In genomic region chrX:164280918-164281647, GRCm38 (mm10) we compare ENCODE assay signal across 30 mouse cellular contexts. TPM values are rescaled to one million over a fixed set of nuclear protein-coding genes. Genes with fewer than 3 reads are reported as not detected.
DNase-seq lines count a peak whose midpoint lies in the region; ATAC-seq and TF ChIP-seq lines count a peak whose summit lies in the region.
"Had no signal": no experiment of that assay in that cellular context is flagged by ENCODE, and none has a peak within 500 bp of the region (broad histone marks: within the 10 kb centered on the region; RNA-seq: fewer than 3 reads in every experiment).

No protein-coding gene starts in this region.

- H3K4me3 ChIP-seq in lung, embryonic 16.5 days (ENCODE audit: low read length): no peak overlapping the region
- H3K4me3 ChIP-seq in liver, embryonic 12.5 days: no peak overlapping the region
- no peak overlapping the region for H3K4me3 ChIP-seq in liver, postnatal 0 days (ENCODE audit: low read depth, low read length)
- no peak overlapping the region for H3K4me3 ChIP-seq in midbrain, embryonic 15.5 days
- H3K4me3 ChIP-seq in kidney, adult 2 months (ENCODE audit: insufficient read depth, low read depth, low read length): no peak overlapping the region
- no peak overlapping the region for H3K4me3 ChIP-seq in hindbrain, embryonic 13.5 days
- H3K4me3 ChIP-seq: embryonic facial prominence, embryonic 10.5 days; embryonic facial prominence, embryonic 15.5 days; forebrain, embryonic 13.5 days; hindbrain, embryonic 12.5 days; limb, embryonic 13.5 days; lung, embryonic 15.5 days; midbrain, embryonic 10.5 days had no signal

- no peak for TF ChIP-seq CTCF in liver, postnatal 0 days (IDR thresholded peaks at IDR 0.05; ENCODE audit: low read depth)
- TF ChIP-seq CTCF in kidney, adult 2 months (conservative IDR thresholded peaks at IDR 0.05; ENCODE audit: insufficient read depth, insufficient read length, low read depth, low read length): no peak

- no peaks in the 10 kb centered on the region for H3K9me3 ChIP-seq in lung, embryonic 16.5 days (ENCODE audit: control insufficient read depth, low read length)
- H3K9me3 ChIP-seq in liver, embryonic 12.5 days (replicated peaks): no peaks in the 10 kb centered on the region
- H3K9me3 ChIP-seq in liver, postnatal 0 days (ENCODE audit: low read length): no peaks in the 10 kb centered on the region
- H3K9me3 ChIP-seq in midbrain, embryonic 15.5 days: no peaks in the 10 kb centered on the region
- H3K9me3 ChIP-seq in hindbrain, embryonic 13.5 days: no peaks in the 10 kb centered on the region
- H3K9me3 ChIP-seq: embryonic facial prominence, embryonic 10.5 days; embryonic facial prominence, embryonic 15.5 days; forebrain, embryonic 13.5 days; hindbrain, embryonic 12.5 days; limb, embryonic 13.5 days; lung, embryonic 15.5 days; midbrain, embryonic 10.5 days had no signal

- ATAC-seq in lung, embryonic 16.5 days (ENCODE audit: low read depth): peak; percentile 28; the same call in 1 of the 2 replicates
- peak; percentile 58; the same call in 1 of the 2 replicates for ATAC-seq in liver, embryonic 12.5 days
- peak; percentile 95 for ATAC-seq in liver, postnatal 0 days
- no peak for ATAC-seq in midbrain, embryonic 15.5 days (replicated peaks)
- ATAC-seq in hindbrain, embryonic 13.5 days (ENCODE audit: low FRiP score): no peak
- ATAC-seq: forebrain, embryonic 13.5 days; midbrain, embryonic 16.5 days; Patski had no signal

- H3K4me1 ChIP-seq in lung, embryonic 16.5 days (replicated peaks; ENCODE audit: control insufficient read depth, insufficient read depth, low read length): no peaks in the 10 kb centered on the region
- no peaks in the 10 kb centered on the region for H3K4me1 ChIP-seq in liver, embryonic 12.5 days
- no peaks in the 10 kb centered on the region for H3K4me1 ChIP-seq in liver, postnatal 0 days (ENCODE audit: insufficient read depth)
- no peaks in the 10 kb centered on the region for H3K4me1 ChIP-seq in midbrain, embryonic 15.5 days
- no peaks in the 10 kb centered on the region for H3K4me1 ChIP-seq in kidney, adult 2 months (ENCODE audit: control insufficient read depth, insufficient read depth, low read length)
- H3K4me1 ChIP-seq in hindbrain, embryonic 13.5 days (replicated peaks): no peaks in the 10 kb centered on the region
- H3K4me1 ChIP-seq: embryonic facial prominence, embryonic 10.5 days; embryonic facial prominence, embryonic 15.5 days; forebrain, embryonic 13.5 days; hindbrain, embryonic 12.5 days; limb, embryonic 13.5 days; lung, embryonic 15.5 days; midbrain, embryonic 10.5 days had no signal

- H3K27me3 ChIP-seq in lung, embryonic 16.5 days (ENCODE audit: control insufficient read depth, insufficient read depth, low read depth, low read length): no peaks in the 10 kb centered on the region
- no peaks in the 10 kb centered on the region for H3K27me3 ChIP-seq in liver, embryonic 12.5 days (replicated peaks)
- H3K27me3 ChIP-seq in liver, postnatal 0 days (ENCODE audit: insufficient read depth, low read length): no peaks in the 10 kb centered on the region
- H3K27me3 ChIP-seq in midbrain, embryonic 15.5 days (replicated peaks): no peaks in the 10 kb centered on the region
- no peaks in the 10 kb centered on the region for H3K27me3 ChIP-seq in kidney, adult 2 months (replicated peaks; ENCODE audit: control insufficient read depth, insufficient read depth, low read length)
- H3K27me3 ChIP-seq in hindbrain, embryonic 13.5 days: no peaks in the 10 kb centered on the region
- H3K27me3 ChIP-seq: forebrain, embryonic 13.5 days; lung, embryonic 15.5 days had no signal

- H3K36me3 ChIP-seq in lung, embryonic 16.5 days (ENCODE audit: control insufficient read depth, insufficient read depth, low read length): no peaks in the 10 kb centered on the region
- no peaks in the 10 kb centered on the region for H3K36me3 ChIP-seq in liver, embryonic 12.5 days
- no peaks in the 10 kb centered on the region for H3K36me3 ChIP-seq in liver, postnatal 0 days (replicated peaks; ENCODE audit: insufficient read depth, low read length)
- H3K36me3 ChIP-seq in midbrain, embryonic 15.5 days (replicated peaks): no peaks in the 10 kb centered on the region
- H3K36me3 ChIP-seq in kidney, adult 2 months (ENCODE audit: control insufficient read depth, insufficient read depth, low read length): no peaks in the 10 kb centered on the region
- no peaks in the 10 kb centered on the region for H3K36me3 ChIP-seq in hindbrain, embryonic 13.5 days
- H3K36me3 ChIP-seq: embryonic facial prominence, embryonic 10.5 days; embryonic facial prominence, embryonic 15.5 days; hindbrain, embryonic 12.5 days; limb, embryonic 13.5 days; lung, embryonic 15.5 days; midbrain, embryonic 10.5 days had no signal

- H3K9ac ChIP-seq in lung, embryonic 16.5 days (ENCODE audit: low read length): no peak overlapping the region
- H3K9ac ChIP-seq in liver, embryonic 12.5 days: no peak overlapping the region
- H3K9ac ChIP-seq in liver, postnatal 0 days (replicated peaks): no peak overlapping the region
- H3K9ac ChIP-seq in midbrain, embryonic 15.5 days: no peak overlapping the region
- no peak overlapping the region for H3K9ac ChIP-seq in hindbrain, embryonic 13.5 days
- H3K9ac ChIP-seq: embryonic facial prominence, embryonic 15.5 days; forebrain, embryonic 13.5 days; hindbrain, embryonic 12.5 days; limb, embryonic 13.5 days; lung, embryonic 15.5 days had no signal

- no peak overlapping the region for H3K27ac ChIP-seq in lung, embryonic 16.5 days (ENCODE audit: low read length)
- H3K27ac ChIP-seq in liver, embryonic 12.5 days: no peak overlapping the region
- H3K27ac ChIP-seq in liver, postnatal 0 days (ENCODE audit: low read depth): peak overlapping the region; percentile 70
- H3K27ac ChIP-seq in midbrain, embryonic 15.5 days: no peak overlapping the region
- no peak overlapping the region for H3K27ac ChIP-seq in kidney, adult 2 months (ENCODE audit: insufficient read depth, low read depth, low read length)
- no peak overlapping the region for H3K27ac ChIP-seq in hindbrain, embryonic 13.5 days
- H3K27ac ChIP-seq: embryonic facial prominence, embryonic 10.5 days; embryonic facial prominence, embryonic 15.5 days; forebrain, embryonic 13.5 days; hindbrain, embryonic 12.5 days; limb, embryonic 13.5 days; lung, embryonic 15.5 days; macrophage; midbrain, embryonic 10.5 days had no signal

- no peak for TF ChIP-seq EP300 in liver, postnatal 0 days (IDR thresholded peaks at IDR 0.05; ENCODE audit: low read depth)

- TF ChIP-seq POLR2A in kidney, adult 2 months (IDR thresholded peaks at IDR 0.05; ENCODE audit: low read depth, low read length): no peak

- no peak overlapping the region for H3K4me2 ChIP-seq in lung, embryonic 16.5 days (ENCODE audit: low read depth, low read length)
- H3K4me2 ChIP-seq in liver, embryonic 12.5 days: no peak overlapping the region
- H3K4me2 ChIP-seq in liver, postnatal 0 days (ENCODE audit: low read depth, low read length): no peak overlapping the region
- H3K4me2 ChIP-seq in midbrain, embryonic 15.5 days: no peak overlapping the region
- no peak overlapping the region for H3K4me2 ChIP-seq in hindbrain, embryonic 13.5 days
- H3K4me2 ChIP-seq: embryonic facial prominence, embryonic 15.5 days; forebrain, embryonic 13.5 days; heart, embryonic 11.5 days; hindbrain, embryonic 12.5 days; limb, embryonic 13.5 days; lung, embryonic 15.5 days had no signal

- 29% methylated on average over 7 of the region's 7 CpGs for WGBS in lung, embryonic 16.5 days
- WGBS in liver, embryonic 12.5 days (ENCODE audit: insufficient replicate concordance): 41% methylated on average over 7 of the region's 7 CpGs
- WGBS in liver, postnatal 0 days (ENCODE audit: insufficient replicate concordance): 44% methylated on average over 7 of the region's 7 CpGs
- 75% methylated on average over 7 of the region's 7 CpGs for WGBS in midbrain, embryonic 15.5 days
- WGBS in kidney, adult 2 months: 54% methylated on average over 7 of the region's 7 CpGs
- 86% methylated on average over 7 of the region's 7 CpGs for WGBS in hindbrain, embryonic 13.5 days

- DNase-seq in lung, postnatal 4 days: no peak
- DNase-seq in liver, postnatal 0 days: peak; percentile 21
- no peak for DNase-seq in kidney, postnatal 10 days
- no peak for DNase-seq in kidney, adult 2 months
- DNase-seq: adrenal gland, postnatal 14 days; cerebellum, adult 11 months; cerebellum, adult 9-11 months; gastrocnemius, postnatal 14 days; heart, adult 11 months; heart, postnatal 36 days; kidney, adult 18-20 months; kidney, postnatal 4 days; right cerebral cortex, postnatal 4 days; thymus, adult 2 months; thymus, postnatal 4 days had no signal

RNA-seq across cellular contexts. Expression of gene Pir, which starts 11.9 kb away (rescaled TPM):
- 17.1 and 17.7 TPM in 2 replicates for polyA plus RNA-seq in lung, embryonic 16.5 days (2015; fragmentation: Nextera tagmentation; extraction: Ambion mirVana)
- 18.8 and 19.8 TPM in 2 replicates for polyA plus RNA-seq in liver, embryonic 12.5 days (2016; fragmentation: Nextera tagmentation; extraction: Ambion mirVana)
- polyA plus RNA-seq in liver, postnatal 0 days (2015; fragmentation: Nextera tagmentation; extraction: Ambion mirVana): 12.3 and 14.3 TPM in 2 replicates
- 2.9 and 3.1 TPM in 2 replicates for polyA plus RNA-seq in midbrain, embryonic 15.5 days (2015; fragmentation: Nextera tagmentation; extraction: Ambion mirVana)
- 1.1 and 1.7 TPM in 2 replicates for polyA plus RNA-seq in kidney, adult 2 months (2012; rRNA removed)
- 3.4 and 3.9 TPM in 2 replicates for polyA plus RNA-seq in hindbrain, embryonic 13.5 days (2015; fragmentation: Nextera tagmentation; extraction: Ambion mirVana)
- polyA plus RNA-seq: Patski had no signal

RNA-seq across cellular contexts. Expression of gene Bmx, which starts 23.1 kb away (rescaled TPM):
- 1.3 and 1.6 TPM in 2 replicates for polyA plus RNA-seq in lung, embryonic 16.5 days (2015; fragmentation: Nextera tagmentation; extraction: Ambion mirVana)
- polyA plus RNA-seq in liver, embryonic 12.5 days (2016; fragmentation: Nextera tagmentation; extraction: Ambion mirVana): 0.16 and 0.20 TPM in 2 replicates
- 0.81 and 0.83 TPM in 2 replicates for polyA plus RNA-seq in liver, postnatal 0 days (2015; fragmentation: Nextera tagmentation; extraction: Ambion mirVana)
- 0.32 and 0.44 TPM in 2 replicates for polyA plus RNA-seq in midbrain, embryonic 15.5 days (2015; fragmentation: Nextera tagmentation; extraction: Ambion mirVana)
- polyA plus RNA-seq in kidney, adult 2 months (2012; rRNA removed): 0.34 and 0.50 TPM in 2 replicates
- polyA plus RNA-seq in hindbrain, embryonic 13.5 days (2015; fragmentation: Nextera tagmentation; extraction: Ambion mirVana): 0.31 and 0.76 TPM in 2 replicates
- polyA plus RNA-seq: Patski had no signal

Comparison
In these comparisons a context has a peak if more than half of its experiments do, and no peak if none do; other contexts are left out.
1. ATAC-seq: peak in lung, embryonic 16.5 days (single experiment), liver, embryonic 12.5 days (single experiment) and liver, postnatal 0 days (single experiment); none in midbrain, embryonic 15.5 days (single experiment) and hindbrain, embryonic 13.5 days (single experiment).